Mouse (Mus musculus): ENCODE measurements at regions not wholly inside any gene's neighbourhood (a gene's known extent, or its start where the extent isn't known, plus 50 kb on each side); places are given as distances from the start of the nearest gene placed in this dataset.

- H3K4me3 ChIP-seq (ENCODE audit: low read depth, low read length) = no peak overlapping the region
- H3K27me3 ChIP-seq (ENCODE audit: control insufficient read depth, insufficient read depth, low read length) = no peaks in the 10 kb centered on the region
- H3K4me1 ChIP-seq (ENCODE audit: control insufficient read depth, insufficient read depth, low read length) = no peaks in the 10 kb centered on the region
- no peak overlapping the region for H3K9ac ChIP-seq (replicated peaks; ENCODE audit: low read depth, low read length)
- no peaks in the 10 kb centered on the region for H3K36me3 ChIP-seq (ENCODE audit: control insufficient read depth, insufficient read depth, low read length)
- no peak for ATAC-seq (ENCODE audit: insufficient number of reproducible peaks, insufficient read depth, low FRiP score, low read depth)
- no peaks in the 10 kb centered on the region for H3K9me3 ChIP-seq (ENCODE audit: control insufficient read depth, low read depth, low read length)
- no peak overlapping the region for H3K4me2 ChIP-seq (replicated peaks; ENCODE audit: low read depth, low read length)
- no peak overlapping the region for H3K27ac ChIP-seq (ENCODE audit: low read length)
These were observed 94.4 kb downstream of the Gm11232 start for GRCm38 (mm10) chr4:71663397-71663796.

DNA sequence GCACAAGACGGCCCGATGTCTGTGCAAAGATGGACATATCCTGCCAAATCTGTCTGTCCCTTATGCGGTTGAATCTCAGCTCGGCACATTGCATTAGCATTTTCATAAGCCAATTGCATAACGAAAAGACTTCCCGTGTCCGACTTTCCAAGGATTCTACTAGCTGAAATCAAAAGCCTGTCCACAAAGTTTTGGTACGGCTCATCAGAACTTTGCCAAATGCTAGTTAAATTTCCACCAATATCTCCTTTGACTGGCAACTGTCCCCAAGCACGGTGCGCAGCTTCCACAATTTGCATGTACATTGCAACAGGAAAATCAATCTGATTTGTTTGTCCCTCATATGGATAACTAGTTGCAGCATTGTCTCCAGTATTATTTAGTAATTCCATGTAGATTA lies 117.2 kb downstream of the Gm11232 start:
- no peaks in the 10 kb centered on the region for H3K9me3 ChIP-seq (ENCODE audit: control insufficient read depth, low read depth, low read length)
- no peak overlapping the region for H3K4me3 ChIP-seq (ENCODE audit: low read depth, low read length)
- H3K4me2 ChIP-seq (replicated peaks; ENCODE audit: low read depth, low read length) = no peak overlapping the region
- H3K9ac ChIP-seq (replicated peaks; ENCODE audit: low read depth, low read length) = no peak overlapping the region
- ATAC-seq (ENCODE audit: insufficient number of reproducible peaks, insufficient read depth, low FRiP score, low read depth) = no peak
- H3K36me3 ChIP-seq (ENCODE audit: control insufficient read depth, insufficient read depth, low read length) = no peaks in the 10 kb centered on the region
- H3K27ac ChIP-seq (ENCODE audit: low read length) = no peak overlapping the region
- no peaks in the 10 kb centered on the region for H3K4me1 ChIP-seq (ENCODE audit: control insufficient read depth, insufficient read depth, low read length)
- 97% methylated on average over 10 of the region's 10 CpGs for WGBS
- no peaks in the 10 kb centered on the region for H3K27me3 ChIP-seq (ENCODE audit: control insufficient read depth, insufficient read depth, low read length)

DNA sequence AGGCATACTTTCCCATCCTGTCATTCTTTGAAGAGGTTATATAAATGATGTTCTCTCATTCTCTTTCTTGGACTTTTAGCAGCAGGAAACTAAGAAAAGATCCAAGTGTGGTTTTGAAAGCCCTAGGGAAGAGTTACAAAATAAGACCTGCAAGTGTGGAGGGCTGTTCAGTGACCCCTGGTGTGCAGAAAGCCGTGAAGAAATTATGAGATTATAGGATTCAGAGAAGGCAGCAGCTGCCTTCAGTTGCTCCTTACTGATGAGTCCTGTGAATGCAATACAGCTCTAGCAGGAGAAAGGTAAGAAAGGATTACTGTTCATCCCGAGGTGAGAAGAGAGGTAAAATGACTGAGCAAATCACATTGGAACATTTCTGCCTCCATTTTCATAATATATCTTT lies 130.7 kb downstream of the Gm11232 start:
- ATAC-seq (ENCODE audit: insufficient number of reproducible peaks, insufficient read depth, low FRiP score, low read depth) = no peak
- 25% methylated on average over 2 of the region's 2 CpGs for WGBS
- no peak overlapping the region for H3K9ac ChIP-seq (replicated peaks; ENCODE audit: low read depth, low read length)
- H3K36me3 ChIP-seq (ENCODE audit: control insufficient read depth, insufficient read depth, low read length) = no peaks in the 10 kb centered on the region
- H3K4me1 ChIP-seq (ENCODE audit: control insufficient read depth, insufficient read depth, low read length) = no peaks in the 10 kb centered on the region
- H3K27ac ChIP-seq (ENCODE audit: low read length) = no peak overlapping the region
- no peaks in the 10 kb centered on the region for H3K27me3 ChIP-seq (ENCODE audit: control insufficient read depth, insufficient read depth, low read length)
- H3K4me3 ChIP-seq (ENCODE audit: low read depth, low read length) = no peak overlapping the region
- H3K4me2 ChIP-seq (replicated peaks; ENCODE audit: low read depth, low read length) = no peak overlapping the region
- no peaks in the 10 kb centered on the region for H3K9me3 ChIP-seq (ENCODE audit: control insufficient read depth, low read depth, low read length)

GRCm38 (mm10) chr4:71626626-71627025 lies 131.1 kb downstream of the Gm11232 start:
- Histone ChIP-seq H3K4me3 (ENCODE audit: low read depth, low read length) (no peak overlapping the region), H3K36me3 (ENCODE audit: control insufficient read depth, insufficient read depth, low read length) (no peaks in the 10 kb centered on the region), H3K9me3 (ENCODE audit: control insufficient read depth, low read depth, low read length) (no peaks in the 10 kb centered on the region), H3K27me3 (ENCODE audit: control insufficient read depth, insufficient read depth, low read length) (no peaks in the 10 kb centered on the region), H3K9ac (replicated peaks; ENCODE audit: low read depth, low read length) (no peak overlapping the region), H3K4me2 (replicated peaks; ENCODE audit: low read depth, low read length) (no peak overlapping the region), H3K4me1 (ENCODE audit: control insufficient read depth, insufficient read depth, low read length) (no peaks in the 10 kb centered on the region), H3K27ac (ENCODE audit: low read length) (no peak overlapping the region)
- 44% methylated on average over 1 of the region's 1 CpGs for WGBS
- ATAC-seq (ENCODE audit: insufficient number of reproducible peaks, insufficient read depth, low FRiP score, low read depth) = no peak

GRCm38 (mm10) chr4:71624771-71625170 lies 133.0 kb downstream of the Gm11232 start:
- no peak overlapping the region for H3K27ac ChIP-seq (ENCODE audit: low read length)
- no peaks in the 10 kb centered on the region for H3K27me3 ChIP-seq (ENCODE audit: control insufficient read depth, insufficient read depth, low read length)
- H3K36me3 ChIP-seq (ENCODE audit: control insufficient read depth, insufficient read depth, low read length) = no peaks in the 10 kb centered on the region
- H3K9ac ChIP-seq (replicated peaks; ENCODE audit: low read depth, low read length) = no peak overlapping the region
- no peaks in the 10 kb centered on the region for H3K4me1 ChIP-seq (ENCODE audit: control insufficient read depth, insufficient read depth, low read length)
- no peak overlapping the region for H3K4me3 ChIP-seq (ENCODE audit: low read depth, low read length)
- no peaks in the 10 kb centered on the region for H3K9me3 ChIP-seq (ENCODE audit: control insufficient read depth, low read depth, low read length)
- H3K4me2 ChIP-seq (replicated peaks; ENCODE audit: low read depth, low read length) = no peak overlapping the region
- ATAC-seq (ENCODE audit: insufficient number of reproducible peaks, insufficient read depth, low FRiP score, low read depth) = no peak; the same call in 1 of the 2 replicates
- WGBS = 55% methylated on average over 2 of the region's 2 CpGs

DNA sequence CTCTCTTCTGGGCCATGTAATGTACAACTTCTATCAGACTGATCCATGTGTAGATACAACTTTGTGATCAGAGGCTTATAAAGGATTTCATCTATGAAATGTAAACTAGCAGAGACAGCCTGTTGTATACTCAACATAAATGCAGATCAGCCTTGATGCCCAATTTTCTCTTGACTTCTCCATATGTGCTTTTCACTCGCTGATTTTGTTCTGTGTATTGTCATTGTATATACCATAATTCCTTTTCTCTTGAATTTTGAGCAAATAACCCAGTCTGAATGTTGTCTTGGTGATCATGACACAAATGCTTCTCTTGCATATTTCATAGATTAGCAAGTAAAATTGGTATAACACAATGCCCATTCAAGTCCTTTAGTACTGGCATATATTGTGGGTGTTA lies 144.0 kb downstream of the Gm11232 start:
- Histone ChIP-seq H3K9ac (replicated peaks; ENCODE audit: low read depth, low read length) (no peak overlapping the region), H3K27me3 (ENCODE audit: control insufficient read depth, insufficient read depth, low read length) (no peaks in the 10 kb centered on the region), H3K27ac (ENCODE audit: low read length) (no peak overlapping the region), H3K36me3 (ENCODE audit: control insufficient read depth, insufficient read depth, low read length) (no peaks in the 10 kb centered on the region), H3K4me3 (ENCODE audit: low read depth, low read length) (no peak overlapping the region), H3K4me1 (ENCODE audit: control insufficient read depth, insufficient read depth, low read length) (no peaks in the 10 kb centered on the region), H3K4me2 (replicated peaks; ENCODE audit: low read depth, low read length) (no peak overlapping the region), H3K9me3 (ENCODE audit: control insufficient read depth, low read depth, low read length) (no peaks in the 10 kb centered on the region)
- no peak for ATAC-seq (ENCODE audit: insufficient number of reproducible peaks, insufficient read depth, low FRiP score, low read depth)
- 98% methylated on average over 1 of the region's 1 CpGs for WGBS

GRCm38 (mm10) chr4:71585880-71586279 lies 171.9 kb downstream of the Gm11232 start:
- H3K9me3 ChIP-seq (ENCODE audit: control insufficient read depth, low read depth, low read length) = no peaks in the 10 kb centered on the region
- H3K36me3 ChIP-seq (ENCODE audit: control insufficient read depth, insufficient read depth, low read length) = no peaks in the 10 kb centered on the region
- ATAC-seq (ENCODE audit: insufficient number of reproducible peaks, insufficient read depth, low FRiP score, low read depth) = no peak
- 84% methylated on average over 2 of the region's 2 CpGs for WGBS
- no peak overlapping the region for H3K27ac ChIP-seq (ENCODE audit: low read length)
- no peaks in the 10 kb centered on the region for H3K27me3 ChIP-seq (ENCODE audit: control insufficient read depth, insufficient read depth, low read length)
- no peak overlapping the region for H3K4me3 ChIP-seq (ENCODE audit: low read depth, low read length)
- no peak overlapping the region for H3K4me2 ChIP-seq (replicated peaks; ENCODE audit: low read depth, low read length)
- H3K9ac ChIP-seq (replicated peaks; ENCODE audit: low read depth, low read length) = no peak overlapping the region
- H3K4me1 ChIP-seq (ENCODE audit: control insufficient read depth, insufficient read depth, low read length) = no peaks in the 10 kb centered on the region

- no peak overlapping the region for H3K4me2 ChIP-seq (replicated peaks; ENCODE audit: low read depth, low read length)
- H3K36me3 ChIP-seq (ENCODE audit: control insufficient read depth, insufficient read depth, low read length) = no peaks in the 10 kb centered on the region
- H3K9me3 ChIP-seq (ENCODE audit: control insufficient read depth, low read depth, low read length) = no peaks in the 10 kb centered on the region
- H3K4me3 ChIP-seq (ENCODE audit: low read depth, low read length) = no peak overlapping the region
- no peak overlapping the region for H3K27ac ChIP-seq (ENCODE audit: low read length)
- H3K9ac ChIP-seq (replicated peaks; ENCODE audit: low read depth, low read length) = no peak overlapping the region
- no peaks in the 10 kb centered on the region for H3K4me1 ChIP-seq (ENCODE audit: control insufficient read depth, insufficient read depth, low read length)
- WGBS = 89% methylated on average over 5 of the region's 5 CpGs
- ATAC-seq (ENCODE audit: insufficient number of reproducible peaks, insufficient read depth, low FRiP score, low read depth) = no peak
- no peaks in the 10 kb centered on the region for H3K27me3 ChIP-seq (ENCODE audit: control insufficient read depth, insufficient read depth, low read length)
These were observed 197.1 kb downstream of the Gm11232 start for GRCm38 (mm10) chr4:71560656-71561055.

DNA sequence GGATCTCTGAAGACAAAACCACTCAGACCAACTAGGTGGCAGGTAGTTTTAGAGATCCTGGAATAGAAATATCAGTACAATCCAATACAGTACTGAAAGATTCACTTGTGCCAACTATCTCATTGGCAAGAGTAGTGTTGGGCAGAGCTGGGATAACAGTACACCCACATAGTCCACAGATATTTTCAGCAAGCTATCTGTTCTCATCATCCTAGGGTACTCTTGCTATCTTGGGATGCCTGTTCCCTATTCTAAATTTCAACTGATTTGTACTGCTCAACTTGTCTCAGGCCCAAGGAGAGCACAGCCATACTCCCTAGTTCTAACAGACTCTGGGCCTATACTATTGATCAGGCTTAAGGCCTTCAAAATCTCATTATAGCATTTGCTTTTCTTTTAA lies 218.6 kb downstream of the Gm11232 start:
- Histone ChIP-seq H3K4me3 (ENCODE audit: low read depth, low read length) (no peak overlapping the region), H3K9me3 (ENCODE audit: control insufficient read depth, low read depth, low read length) (no peaks in the 10 kb centered on the region), H3K9ac (replicated peaks; ENCODE audit: low read depth, low read length) (no peak overlapping the region), H3K4me1 (ENCODE audit: control insufficient read depth, insufficient read depth, low read length) (no peaks in the 10 kb centered on the region), H3K27ac (ENCODE audit: low read length) (no peak overlapping the region), H3K36me3 (ENCODE audit: control insufficient read depth, insufficient read depth, low read length) (no peaks in the 10 kb centered on the region), H3K4me2 (replicated peaks; ENCODE audit: low read depth, low read length) (no peak overlapping the region), H3K27me3 (ENCODE audit: control insufficient read depth, insufficient read depth, low read length) (no peaks in the 10 kb centered on the region)
- ATAC-seq (ENCODE audit: insufficient number of reproducible peaks, insufficient read depth, low FRiP score, low read depth) = no peak

All from stomach, embryonic 14.5 days (tissue).